Mouse (Mus musculus) layer of hippocampus, adult 18-20 months (tissue): ENCODE results near the gene Map3k4. TPM values are rescaled to one million over a fixed set of nuclear protein-coding genes. Genes with fewer than 3 reads are reported as not detected.

ENCODE experiments used
- DNase-seq, 2 experiments: peaks; one replicate each; pipeline ENCODE4 v3.0.0; 2022; ENCODE audit warnings: low spot score in 2 of 2
- total RNA-seq, 2 experiments: library from RNA; stranded (reverse); gene quantifications; 2 replicates each; pipeline ENCODE4 v1.2.3; 2021

The Map3k4 gene
- total RNA-seq, 2 experiments from 2014 or later: 64.3 to 65.9 TPM

GRCm38 (mm10) chr17:12273032-12273431 lies 45.6 kb downstream of the Map3k4 start:
- no peak for DNase-seq

DNA sequence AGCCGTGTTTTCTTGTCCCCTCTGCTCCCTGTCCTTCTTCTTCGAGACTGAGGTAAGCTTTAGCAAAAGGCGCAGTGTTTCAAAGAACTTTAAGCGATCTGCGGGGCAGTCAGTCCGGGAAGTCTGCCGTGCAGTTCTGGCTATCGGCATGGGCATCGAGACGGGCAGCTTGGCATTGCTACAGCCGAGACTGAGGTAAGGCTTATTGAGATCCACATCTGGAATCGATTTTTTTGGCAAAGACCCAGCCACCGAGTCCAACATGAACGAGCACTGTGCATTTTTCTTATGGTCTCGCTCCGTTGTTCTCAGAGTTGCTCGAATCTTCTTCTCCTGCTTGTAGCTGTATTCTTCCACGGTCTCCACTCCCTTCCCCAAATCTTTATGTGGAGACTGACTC lies 46.8 kb downstream of the Map3k4 start:
- DNase-seq: no peak

DNA sequence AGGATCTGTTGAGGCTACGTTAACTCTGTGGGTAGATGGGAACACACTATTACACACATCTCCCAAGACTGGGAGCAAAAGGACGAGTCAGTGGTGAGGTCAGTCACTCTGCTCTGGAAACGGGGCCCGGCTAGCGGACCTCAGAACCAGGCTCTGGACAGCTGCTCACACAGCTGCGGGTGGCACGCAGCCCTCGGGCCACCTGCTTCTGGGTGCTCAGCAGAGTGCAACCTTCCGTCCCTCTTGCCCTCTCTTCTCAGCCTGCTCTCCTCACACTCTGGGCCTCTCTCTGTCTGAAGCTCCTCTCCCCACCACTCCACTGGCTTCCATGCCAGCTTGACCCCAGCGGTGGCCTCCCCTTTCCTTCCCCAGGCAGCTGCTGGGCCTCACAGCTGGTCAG lies 50.1 kb downstream of the Map3k4 start:
- no peak for DNase-seq

DNA sequence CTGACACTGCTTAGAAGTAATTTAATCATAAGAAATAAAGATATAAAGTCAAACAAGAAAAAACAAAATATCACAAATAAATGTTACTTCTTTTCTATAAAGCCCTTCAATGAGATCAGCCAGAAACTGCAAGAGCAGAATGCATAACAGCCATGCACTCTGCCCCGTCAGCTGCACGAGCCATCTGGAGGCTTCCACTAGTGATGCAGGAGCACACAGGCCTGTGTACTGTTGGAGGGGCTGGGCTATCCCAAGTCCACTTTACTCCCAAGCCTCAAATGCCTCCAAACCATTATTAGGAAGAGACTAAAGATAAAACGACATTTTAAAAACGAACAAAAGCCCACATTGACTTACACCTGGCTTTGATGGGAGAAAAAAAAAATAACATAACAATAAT lies 50.5 kb downstream of the Map3k4 start:
- no peak for DNase-seq

DNA sequence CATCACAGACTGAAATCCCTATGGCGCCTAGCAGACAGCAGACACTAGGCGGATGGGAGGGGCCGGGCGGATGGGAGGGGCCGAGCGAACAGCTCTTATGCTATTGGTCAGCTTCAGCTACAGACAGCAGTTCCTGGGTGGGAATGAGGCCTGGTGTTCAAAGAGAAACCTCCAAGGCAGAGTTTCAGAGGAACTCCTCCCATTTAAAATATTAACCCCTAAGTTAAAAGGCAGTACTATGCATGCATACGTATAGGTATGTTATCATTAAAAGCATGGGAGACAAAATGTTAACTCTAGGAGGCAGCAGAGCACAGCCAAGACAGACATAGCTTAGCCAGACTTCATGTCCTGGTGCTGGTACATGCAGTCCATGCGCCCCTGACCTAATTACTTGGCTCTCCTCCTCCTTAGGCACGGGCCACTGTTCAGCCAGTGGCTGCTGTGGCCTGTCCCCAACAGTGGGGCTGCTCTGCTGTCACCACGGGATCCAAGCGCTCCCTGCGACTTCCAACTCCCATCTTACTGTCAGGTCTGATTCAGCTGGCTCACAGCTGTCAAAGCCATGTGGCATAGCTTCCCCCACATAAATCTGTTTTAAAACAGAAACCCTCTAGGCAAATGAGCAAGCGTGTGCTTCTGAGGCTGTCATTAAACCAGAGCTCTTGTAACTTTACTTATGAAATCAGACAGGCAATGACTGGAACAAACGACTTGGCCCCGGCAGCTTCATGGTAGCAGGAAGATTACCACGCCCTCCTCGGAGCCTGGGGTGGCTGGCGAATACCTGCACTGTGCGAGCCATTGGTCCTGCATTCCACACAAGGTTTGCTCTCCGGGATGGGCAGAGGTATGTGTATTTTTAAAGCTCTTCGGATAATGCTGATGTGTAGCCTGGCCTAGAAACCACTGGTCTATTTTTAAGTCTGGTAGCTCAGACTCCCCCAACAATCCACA lies 52.3 kb downstream of the Map3k4 start:
- peak; percentile 77 to 86 for DNase-seq

DNA sequence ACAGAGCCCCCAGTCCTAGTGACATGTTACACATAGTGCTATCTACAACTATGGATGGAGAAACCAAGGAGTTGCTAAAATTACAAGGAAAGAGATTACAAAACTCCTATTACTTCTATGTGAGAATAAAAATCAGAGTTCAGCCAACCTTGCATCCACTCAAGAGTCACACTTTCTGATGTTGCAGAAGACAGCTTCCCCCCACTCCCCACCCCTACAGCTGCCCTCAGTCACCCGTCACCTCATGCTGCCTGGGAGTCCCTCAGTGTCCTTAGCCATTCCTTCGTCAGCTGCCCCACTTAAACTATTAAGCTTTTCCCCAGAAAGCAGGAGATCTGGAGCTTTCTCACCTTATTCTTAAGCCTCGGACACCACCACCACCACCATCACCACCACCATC lies 54.3 kb downstream of the Map3k4 start:
- no peak for DNase-seq

DNA sequence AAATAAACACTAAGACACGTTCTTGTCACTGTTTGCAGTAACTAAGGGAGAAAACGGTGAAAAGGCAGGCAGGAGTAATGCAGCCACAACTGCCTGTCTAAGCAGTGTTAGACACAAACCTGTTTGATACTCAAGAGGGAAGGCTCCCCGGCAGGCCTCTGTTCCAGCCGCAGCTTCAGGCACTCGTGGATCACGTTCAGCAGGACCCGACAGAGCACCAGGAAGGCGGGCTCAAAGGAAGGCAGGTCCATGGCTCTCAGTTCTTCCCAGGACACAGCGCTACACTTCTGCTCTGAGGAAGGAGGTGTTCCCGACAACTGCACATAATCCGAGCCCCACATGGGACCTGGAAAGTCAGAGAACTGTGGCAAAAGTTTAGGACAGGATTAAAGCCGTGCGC lies 54.8 kb downstream of the Map3k4 start:
- DNase-seq: no peak

DNA sequence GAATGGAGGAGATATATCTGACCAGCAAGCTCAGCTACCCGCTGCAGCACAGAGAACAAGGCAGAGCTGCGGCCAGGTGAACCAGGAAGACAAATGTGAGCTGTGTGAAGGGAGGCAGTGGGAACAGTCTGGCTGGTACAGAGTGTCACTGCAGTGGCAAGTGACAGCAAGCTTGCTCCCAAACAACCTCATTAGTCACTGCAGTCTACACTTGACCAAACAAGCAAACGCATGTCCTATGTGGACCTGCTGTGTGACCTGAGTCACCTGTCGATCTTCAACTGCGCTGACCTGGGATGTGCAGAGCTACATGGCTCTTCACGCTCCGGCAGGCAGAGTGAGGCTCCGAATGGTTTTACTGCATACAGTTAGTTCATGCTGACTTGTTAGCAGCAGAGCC lies 55.7 kb downstream of the Map3k4 start:
- DNase-seq: no peak

GRCm38 (mm10) chr17:12261887-12262286 lies 56.7 kb downstream of the Map3k4 start:
- DNase-seq: no peak

DNA sequence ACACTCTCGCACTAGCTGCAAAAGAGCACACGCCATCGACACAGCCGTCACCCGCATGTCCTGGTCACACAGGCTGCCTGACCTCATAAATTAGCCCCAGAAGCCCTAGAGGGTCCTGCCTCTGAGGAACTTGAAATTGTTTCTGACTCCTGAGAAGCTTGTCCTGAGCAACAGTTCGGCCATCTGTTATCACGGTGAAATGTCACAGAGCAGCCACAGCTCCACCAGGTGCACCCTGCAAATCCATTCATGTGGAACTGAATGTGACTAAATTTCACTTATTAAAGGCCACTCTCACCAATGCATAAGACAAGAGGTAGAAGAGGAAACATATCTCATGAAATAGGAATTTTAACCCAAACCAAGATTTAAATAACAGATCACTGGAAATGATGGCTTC lies 57.2 kb downstream of the Map3k4 start:
- DNase-seq: no peak

- DNase-seq: no peak
Measured at GRCm38 (mm10) chr17:12259957-12260356, 58.6 kb downstream of the Map3k4 start.

DNA sequence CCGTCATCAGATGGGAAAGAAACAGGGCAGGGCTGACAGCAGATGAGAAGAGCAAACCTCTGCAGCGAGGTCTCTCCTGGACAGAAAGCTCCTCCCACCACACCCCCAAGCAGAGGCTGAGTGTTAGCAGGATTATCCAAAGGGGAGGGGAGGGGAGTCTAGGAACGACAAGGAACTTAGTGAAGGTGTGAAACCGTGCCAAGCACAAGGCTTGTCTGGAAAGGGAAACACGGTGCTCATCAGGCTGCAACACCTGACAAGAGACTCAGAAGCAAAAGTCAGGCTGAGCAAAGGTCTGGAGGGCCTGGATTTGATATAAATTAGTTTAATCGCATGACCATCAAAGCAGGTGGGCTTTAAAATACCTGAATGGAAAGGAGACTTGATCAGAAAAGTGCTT lies 60.1 kb downstream of the Map3k4 start:
- no peak for DNase-seq

GRCm38 (mm10) chr17:12256142-12256541 lies 62.5 kb downstream of the Map3k4 start:
- no peak for DNase-seq

DNA sequence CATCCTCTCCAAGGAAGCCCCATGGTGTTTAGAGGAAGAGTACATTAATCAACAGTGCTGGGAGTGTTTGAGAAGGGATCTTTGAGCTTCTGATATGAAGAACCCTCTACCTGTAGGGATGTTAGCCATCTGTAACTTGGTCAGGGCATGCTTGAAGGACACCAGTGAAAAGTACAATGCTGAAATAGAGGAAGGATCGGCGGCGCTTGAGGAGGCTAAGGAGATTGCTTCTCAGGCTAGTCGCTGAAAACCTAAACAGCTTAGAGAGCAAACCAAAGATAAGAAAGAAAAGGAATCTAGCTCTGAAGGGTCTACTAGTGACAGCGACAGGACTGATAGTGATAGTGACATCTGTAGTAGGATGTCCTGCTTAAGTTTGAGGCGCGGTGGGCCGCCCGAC lies 68.0 kb downstream of the Map3k4 start:
- DNase-seq: no peak

GRCm38 (mm10) chr17:12249783-12250504 lies 68.7 kb downstream of the Map3k4 start:
- no peak for DNase-seq

GRCm38 (mm10) chr17:12240701-12241100 lies 77.9 kb downstream of the Map3k4 start:
- DNase-seq: no peak

GRCm38 (mm10) chr17:12232724-12233123 lies 85.9 kb downstream of the Map3k4 start:
- no peak for DNase-seq

DNA sequence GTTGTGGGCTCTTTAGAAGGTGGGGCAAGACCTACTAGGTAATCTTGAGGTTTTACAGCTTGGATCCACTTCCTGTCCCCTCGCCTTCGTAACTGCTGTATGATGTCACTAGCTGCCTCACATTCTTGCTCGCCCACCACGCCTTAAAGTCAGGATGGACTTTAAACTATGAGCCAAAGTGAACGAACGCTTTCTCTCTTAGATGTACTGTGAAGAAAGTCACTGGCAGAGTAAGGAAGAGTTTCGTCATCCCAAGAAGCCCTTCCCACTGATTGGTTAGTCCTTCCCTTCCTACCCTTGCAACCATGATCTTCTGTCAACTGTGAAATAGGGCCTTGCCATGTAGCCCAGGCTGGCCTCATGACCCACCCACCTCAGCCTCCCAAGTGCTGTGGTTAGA lies 87.5 kb downstream of the Map3k4 start:
- no peak for DNase-seq

GRCm38 (mm10) chr17:12230167-12230566 lies 88.4 kb downstream of the Map3k4 start:
- peak; percentile 60 to 69 for DNase-seq

GRCm38 (mm10) chr17:12229756-12230155 lies 88.8 kb downstream of the Map3k4 start:
- DNase-seq: no peak

DNA sequence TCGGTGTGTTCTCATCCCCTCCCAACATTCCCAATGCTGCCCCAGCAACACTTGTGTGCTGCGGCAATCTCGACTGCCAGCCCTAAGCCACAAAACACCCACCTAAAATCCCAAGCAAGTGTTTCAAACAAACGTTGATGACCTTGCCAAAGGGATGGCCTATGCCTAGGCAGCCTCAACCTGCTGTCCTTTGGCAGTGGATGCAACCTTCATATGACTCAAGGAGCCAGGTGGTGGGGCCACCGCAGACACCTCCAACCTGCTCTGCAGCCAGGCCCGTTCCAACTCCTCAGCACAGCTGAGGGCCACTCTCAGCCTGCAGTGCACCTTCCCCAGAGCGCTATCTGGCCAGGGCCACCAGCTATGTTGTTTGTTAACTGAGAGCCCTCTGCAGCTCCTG lies 90.1 kb downstream of the Map3k4 start:
- no peak for DNase-seq

GRCm38 (mm10) chr17:12228001-12228400 lies 90.6 kb downstream of the Map3k4 start:
- no peak for DNase-seq
